Mouse (Mus musculus) hindbrain, embryonic 14.5 days (tissue): ENCODE results near the gene Gps2. TPM values are rescaled to one million over a fixed set of nuclear protein-coding genes. Genes with fewer than 3 reads are reported as not detected.

Experiments used
- ATAC-seq: fragments of 200-750 bp; cut with Nextera tagmentation; 2 replicates; pipeline ENCODE4 v1.8.0; 2017; ENCODE audit warnings: moderate number of reproducible peaks, mild to moderate bottlenecking, moderate TSS enrichment, moderate library complexity; ENCODE audit not compliant: low FRiP score
- DNase-seq: peaks from one replicate; pipeline ENCODE4 v3.0.0-alpha.2; 2015; ENCODE audit warnings: low spot score
- H3K27ac ChIP-seq: fragments of 300-500 bp; sonication (generic); 2 replicates; pipeline ENCODE4 v1.5.1; 2014; ENCODE audit warnings: mild to moderate bottlenecking, moderate library complexity
- H3K27me3 ChIP-seq: fragments of 300-500 bp; sonication (generic); 2 replicates; pipeline ENCODE4 v1.6.1; 2014; ENCODE audit warnings: mild to moderate bottlenecking, low read length, mixed read lengths; ENCODE audit not compliant: control insufficient read depth, insufficient read depth
- H3K36me3 ChIP-seq: fragments of 300-500 bp; sonication (generic); replicated peaks from 2 replicates; pipeline ENCODE4 v1.6.1; 2014; ENCODE audit not compliant: control insufficient read depth, insufficient read depth
- H3K4me1 ChIP-seq: fragments of 300-500 bp; sonication (generic); replicated peaks from 2 replicates; pipeline ENCODE4 v1.6.1; 2014; ENCODE audit warnings: antibody characterized with exemption, low read length, mixed read lengths; ENCODE audit not compliant: control insufficient read depth, insufficient read depth
- H3K4me2 ChIP-seq: fragments of 300-500 bp; sonication (generic); replicated peaks from 2 replicates; pipeline ENCODE4 v1.6.1; 2014; ENCODE audit warnings: mild to moderate bottlenecking, moderate library complexity
- H3K4me3 ChIP-seq: fragments of 300-500 bp; sonication (generic); replicated peaks from 2 replicates; pipeline ENCODE4 v1.5.1; 2014; ENCODE audit warnings: mild to moderate bottlenecking, low read length
- H3K9ac ChIP-seq: fragments of 300-500 bp; sonication (generic); 2 replicates; pipeline ENCODE4 v1.6.1; 2014
- H3K9me3 ChIP-seq: fragments of 300-500 bp; sonication (generic); 2 replicates; pipeline ENCODE4 v1.6.1; 2016; ENCODE audit warnings: low read length; ENCODE audit not compliant: control insufficient read depth
- WGBS: fragments of 180-500 bp; shearing (Covaris S2); extraction: QIAGEN DNeasy Blood & Tissue Kit; methylation state at CpG from one replicate; pipeline ENCODE4 v1.1.7; 2014; 5-methylcytosine and 5-hydroxymethylcytosine counted together
- polyA plus RNA-seq: library from polyadenylated mRNA; unstranded; fragments of >200 nt; fragmentation: Nextera tagmentation; extraction: Ambion mirVana; gene quantifications from 2 replicates; pipeline ENCODE4 v1.2.1, GENCODE M21; 2014

Gps2 gene
- polyA plus RNA-seq, result 50.4 and 56.5 TPM in 2 replicates

DNA sequence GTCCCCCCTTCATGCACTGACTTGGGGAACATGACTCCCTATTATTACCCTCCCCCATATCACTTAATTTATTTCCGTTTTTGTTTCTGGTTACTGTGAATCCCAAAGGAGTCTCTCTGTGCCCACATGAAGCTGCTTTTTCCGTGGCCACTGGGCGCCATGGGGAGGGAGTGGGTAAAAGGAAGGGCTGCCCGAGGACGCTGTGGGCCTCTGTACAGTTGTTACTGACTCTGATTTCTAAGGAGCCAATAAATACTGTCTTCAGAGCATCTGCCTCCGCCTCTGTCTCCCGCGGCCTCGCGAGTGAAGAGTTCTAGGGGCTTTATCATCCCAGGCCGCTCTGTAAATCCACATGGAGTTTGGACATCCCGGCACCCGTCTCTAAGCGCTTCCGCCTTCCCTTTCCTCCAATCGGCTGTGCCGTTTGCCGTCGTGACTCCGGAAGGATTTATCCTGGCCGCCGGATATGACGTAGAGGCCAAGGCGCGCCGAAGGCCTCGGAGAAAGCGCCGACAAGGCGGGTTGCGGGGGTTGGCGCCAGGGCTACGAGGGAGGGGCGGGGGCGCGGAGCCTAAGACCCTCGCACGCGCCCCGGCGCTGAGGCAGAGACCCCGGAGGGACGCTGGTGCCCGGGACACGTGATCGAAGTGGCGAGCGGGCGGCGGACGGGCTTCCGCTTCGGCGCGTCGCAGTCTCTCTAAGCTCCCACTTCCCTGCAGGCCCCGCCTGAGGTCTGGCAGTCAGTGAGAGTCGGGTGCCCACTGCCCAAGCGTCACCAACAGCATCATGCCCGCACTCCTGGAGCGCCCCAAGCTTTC, at the start of gene Gps2:
Gene Gps2 (plus strand): TSS at position 335 of the 818 bp plus-strand sequence.
- peak within 1 kb of the TSS; percentile 92 for H3K27ac ChIP-seq
- H3K4me3 ChIP-seq, result peak within 1 kb of the TSS; percentile 78
- DNase-seq (peak; percentile 97), ATAC-seq (peak; percentile 90)
- H3K9ac ChIP-seq, result peak within 1 kb of the TSS; percentile 84
- whole genome bisulfite sequencing, result 2% methylated on average over 44 of the region's 61 CpGs
- H3K27me3 ChIP-seq, result no peaks in the 10 kb centered on the region
- peaks cover 88% of the 10 kb centered on the region for H3K36me3 ChIP-seq
- H3K4me1 ChIP-seq, result peaks cover 19% of the 10 kb centered on the region
- no peaks in the 10 kb centered on the region for H3K9me3 ChIP-seq
- H3K4me2 ChIP-seq, result peak within 1 kb of the TSS; percentile 100

DNA sequence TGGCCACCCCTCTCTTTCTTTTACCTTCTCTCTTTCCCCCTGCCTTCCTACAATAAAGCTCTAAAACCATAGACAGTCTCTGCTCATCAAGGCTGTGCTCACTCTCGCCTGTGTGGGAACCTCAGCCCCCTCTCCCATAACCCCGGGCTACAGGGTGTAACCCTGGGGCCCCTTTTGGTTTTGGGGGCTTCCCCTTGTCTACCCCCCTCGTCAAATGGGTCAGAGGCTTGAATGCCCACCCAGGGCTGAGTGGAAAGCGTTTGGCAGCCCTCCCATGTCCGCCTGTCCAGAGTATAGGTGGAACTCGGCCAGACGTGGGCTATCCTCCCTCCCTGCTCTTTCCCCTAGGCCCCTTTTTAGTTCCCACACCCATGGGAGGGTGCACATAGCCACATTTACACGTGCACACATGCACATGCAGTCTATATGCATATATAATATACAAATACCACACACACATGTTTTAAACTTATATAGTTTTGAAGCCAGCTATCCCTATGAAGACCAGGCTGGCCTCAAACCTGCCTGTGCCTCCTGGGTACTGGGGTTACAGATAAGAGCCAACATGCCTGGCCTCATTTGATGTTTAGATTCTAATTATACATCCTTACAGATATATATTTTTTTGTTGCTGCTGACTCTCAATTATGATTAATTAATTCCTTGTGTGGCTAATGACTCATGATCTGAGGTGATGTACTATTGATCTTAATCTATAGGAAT, 49.4 kb upstream of the Gps2 start:
- Histone ChIP-seq H3K4me1 (no peaks in the 10 kb centered on the region), H3K27ac (no peak overlapping the region), H3K9me3 (no peaks in the 10 kb centered on the region), H3K27me3 (0 out of 2 replicates have a peak, but pooled peaks cover 4% of the 10 kb centered on the region), H3K9ac (no peak overlapping the region), H3K4me3 (no peak overlapping the region), H3K4me2 (no peak overlapping the region), H3K36me3 (no peaks in the 10 kb centered on the region)
- DNase-seq, result no peak
- ATAC-seq, result no peak
- WGBS, result 56% methylated on average over 8 of the region's 8 CpGs

DNA sequence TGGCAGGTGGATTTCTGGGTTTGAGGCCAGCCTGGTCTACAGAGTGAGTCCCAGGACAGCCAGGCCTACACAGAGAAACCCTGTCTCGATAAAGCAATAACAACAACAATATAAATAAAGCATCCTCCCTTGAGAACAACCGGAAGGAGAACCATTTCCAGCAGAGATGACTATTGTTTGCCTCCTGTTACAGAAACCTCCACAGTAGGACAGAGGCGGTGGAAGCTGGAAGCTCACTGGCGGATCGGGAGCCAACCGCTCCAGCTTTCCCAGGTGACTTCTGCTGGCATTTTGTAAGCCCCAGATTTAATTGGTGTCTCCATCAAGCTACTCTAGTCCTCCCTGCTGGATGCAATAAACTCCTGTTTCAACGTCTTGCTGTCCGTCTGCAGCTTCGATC, 48.1 kb upstream of the Gps2 start:
- H3K36me3 ChIP-seq, result no peaks in the 10 kb centered on the region
- 78% methylated on average over 9 of the region's 9 CpGs for WGBS
- no peak overlapping the region for H3K4me3 ChIP-seq
- H3K9me3 ChIP-seq, result no peaks in the 10 kb centered on the region
- H3K27ac ChIP-seq, result no peak overlapping the region
- H3K27me3 ChIP-seq, result no peaks in the 10 kb centered on the region
- no peak overlapping the region for H3K9ac ChIP-seq
- no peaks in the 10 kb centered on the region for H3K4me1 ChIP-seq
- no peak overlapping the region for H3K4me2 ChIP-seq
- DNase-seq (no peak), ATAC-seq (no peak)

DNA sequence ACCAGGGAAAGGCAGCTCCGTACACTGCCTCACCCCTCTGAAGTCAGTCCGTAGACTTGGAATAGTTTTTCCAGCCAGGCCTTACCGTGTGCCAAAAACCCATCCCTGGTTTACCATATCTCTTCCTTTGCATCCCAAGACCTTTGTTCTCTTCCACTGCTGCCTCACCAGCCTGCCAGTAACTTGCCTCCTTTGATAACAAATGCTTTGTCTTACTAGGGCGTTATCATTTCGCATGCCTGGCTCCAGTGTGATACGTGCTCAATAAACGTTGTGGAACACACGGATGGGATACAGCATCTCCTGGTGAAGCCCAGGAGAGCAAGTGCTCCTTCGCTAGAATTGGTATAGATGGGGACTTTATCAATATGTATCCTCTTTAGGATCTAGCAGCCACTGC, 46.4 kb upstream of the Gps2 start:
- Histone ChIP-seq H3K27me3 (no peaks in the 10 kb centered on the region), H3K9ac (no peak overlapping the region), H3K4me1 (no peaks in the 10 kb centered on the region), H3K27ac (no peak overlapping the region), H3K9me3 (no peaks in the 10 kb centered on the region), H3K4me2 (no peak overlapping the region), H3K4me3 (no peak overlapping the region), H3K36me3 (no peaks in the 10 kb centered on the region)
- DNase-seq (no peak), ATAC-seq (no peak)
- WGBS, result 69% methylated on average over 9 of the region's 9 CpGs

DNA sequence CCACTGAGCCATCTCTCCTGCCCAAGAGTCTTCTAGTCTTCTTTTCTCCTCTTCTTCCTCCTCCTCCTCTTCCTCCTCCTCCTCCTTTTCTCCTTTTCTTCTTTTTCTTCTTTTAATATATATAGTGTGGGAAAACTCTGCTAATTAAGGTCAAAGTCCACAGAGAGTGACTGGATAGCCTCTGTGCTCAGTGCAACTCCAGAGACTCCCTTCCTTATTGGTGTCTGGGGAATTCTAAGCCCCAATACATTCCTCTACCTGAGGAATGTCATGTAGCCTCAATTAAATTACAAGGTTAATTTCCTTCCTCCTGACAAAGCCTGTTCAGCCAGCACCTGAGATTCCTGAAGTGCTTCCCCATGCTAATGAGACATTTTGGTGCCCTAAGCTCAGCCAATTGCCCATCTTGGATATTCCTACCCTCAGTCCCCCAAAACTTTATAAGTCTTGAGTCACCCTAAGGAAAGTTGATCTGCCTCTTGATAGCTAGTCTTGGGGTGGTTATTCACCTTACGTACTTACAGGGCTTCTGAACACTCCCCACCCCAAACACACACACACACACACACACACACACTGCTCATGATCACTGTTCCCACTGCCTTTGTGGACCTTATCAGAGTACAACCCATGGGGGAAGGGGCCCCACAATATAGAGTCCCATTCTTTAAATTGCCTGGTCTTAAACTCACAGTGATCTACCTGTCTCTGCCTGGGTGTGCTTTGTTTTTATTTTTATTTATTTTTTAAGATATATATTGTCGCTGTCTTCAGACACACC, 43.2 kb upstream of the Gps2 start:
- ATAC-seq, result no peak
- WGBS, result 93% methylated on average over 2 of the region's 2 CpGs
- H3K27ac ChIP-seq, result no peak overlapping the region

DNA sequence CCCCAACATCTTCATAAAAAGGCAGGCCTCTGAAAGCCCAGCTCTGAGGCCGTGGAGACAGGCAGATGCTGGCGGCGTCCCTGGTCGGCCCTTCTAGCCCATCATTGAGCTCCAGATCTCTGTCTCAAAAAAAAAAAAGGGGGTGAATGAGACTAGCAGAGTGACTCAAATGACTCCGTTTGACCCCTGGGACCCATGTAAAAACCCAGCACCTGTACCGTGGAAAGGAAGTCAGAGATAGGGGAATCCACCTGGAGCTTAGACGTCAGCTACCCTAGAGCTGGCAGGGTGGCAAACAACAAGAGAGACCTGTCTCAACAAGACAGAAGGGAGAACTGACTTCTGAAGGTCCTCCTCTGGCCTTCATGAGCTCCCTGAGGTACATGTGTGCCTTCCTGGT, 41.9 kb upstream of the Gps2 start:
- Histone ChIP-seq H3K4me1 (no peaks in the 10 kb centered on the region), H3K4me2 (no peak overlapping the region), H3K36me3 (no peaks in the 10 kb centered on the region), H3K27me3 (no peaks in the 10 kb centered on the region), H3K9me3 (no peaks in the 10 kb centered on the region), H3K9ac (no peak overlapping the region), H3K27ac (no peak overlapping the region), H3K4me3 (no peak overlapping the region)
- no peak for ATAC-seq
- 94% methylated on average over 7 of the region's 7 CpGs for WGBS
- DNase-seq, result no peak

More for the DNA sequence above, 43.2 kb upstream of the Gps2 start:
- Histone ChIP-seq H3K4me2 (no peak overlapping the region), H3K4me1 (no peaks in the 10 kb centered on the region), H3K9ac (no peak overlapping the region), H3K27me3 (no peaks in the 10 kb centered on the region), H3K36me3 (no peaks in the 10 kb centered on the region), H3K9me3 (no peaks in the 10 kb centered on the region), H3K4me3 (no peak overlapping the region)
- no peak for DNase-seq

DNA sequence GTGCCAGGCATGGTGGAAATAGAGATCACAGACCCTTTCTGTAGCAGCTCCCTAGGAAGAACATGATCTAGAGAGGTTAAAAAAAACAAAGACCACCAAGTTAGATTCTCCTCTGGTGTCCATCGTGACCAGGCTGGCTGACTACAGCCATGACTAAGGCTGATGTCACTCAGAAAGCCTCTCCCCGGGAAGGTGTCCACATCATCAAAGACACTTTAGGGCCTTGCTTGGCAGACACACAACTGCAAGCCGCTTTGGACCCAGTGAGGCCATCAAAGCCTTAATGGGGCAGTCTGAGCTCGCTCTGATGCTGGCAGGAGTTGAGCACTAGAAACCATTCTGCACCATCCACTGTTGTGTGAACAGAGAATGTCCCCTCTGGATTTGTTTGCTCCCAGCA, 41.2 kb upstream of the Gps2 start:
- WGBS, result 79% methylated on average over 4 of the region's 4 CpGs
- H3K36me3 ChIP-seq, result no peaks in the 10 kb centered on the region
- no peaks in the 10 kb centered on the region for H3K27me3 ChIP-seq
- no peak overlapping the region for H3K9ac ChIP-seq
- H3K9me3 ChIP-seq, result no peaks in the 10 kb centered on the region
- no peak overlapping the region for H3K4me3 ChIP-seq
- DNase-seq, result no peak
- H3K4me2 ChIP-seq, result no peak overlapping the region
- H3K27ac ChIP-seq, result no peak overlapping the region
- no peak for ATAC-seq
- H3K4me1 ChIP-seq, result no peaks in the 10 kb centered on the region

DNA sequence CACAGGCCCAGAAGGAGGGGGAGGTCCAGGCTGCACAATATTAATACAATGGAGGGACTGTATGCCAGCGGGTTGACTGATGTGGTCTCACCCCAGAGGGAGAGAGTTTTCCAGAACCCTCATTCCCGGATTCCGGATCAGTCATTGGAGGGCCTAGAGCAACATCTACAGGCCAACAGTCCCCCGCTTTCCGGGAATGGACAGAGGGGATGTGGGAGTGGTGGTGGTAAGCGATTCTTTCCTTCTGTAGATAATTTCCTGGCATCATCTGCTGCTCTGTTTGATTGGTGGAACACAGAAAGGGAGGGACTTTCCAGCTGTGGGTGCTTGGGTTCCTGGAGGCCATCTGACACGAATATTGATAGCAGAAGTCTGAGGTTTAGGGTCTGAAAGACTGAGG, 37.5 kb upstream of the Gps2 start:
- H3K9ac ChIP-seq, result no peak overlapping the region
- WGBS, result 66% methylated on average over 7 of the region's 7 CpGs
- DNase-seq, result no peak

DNA sequence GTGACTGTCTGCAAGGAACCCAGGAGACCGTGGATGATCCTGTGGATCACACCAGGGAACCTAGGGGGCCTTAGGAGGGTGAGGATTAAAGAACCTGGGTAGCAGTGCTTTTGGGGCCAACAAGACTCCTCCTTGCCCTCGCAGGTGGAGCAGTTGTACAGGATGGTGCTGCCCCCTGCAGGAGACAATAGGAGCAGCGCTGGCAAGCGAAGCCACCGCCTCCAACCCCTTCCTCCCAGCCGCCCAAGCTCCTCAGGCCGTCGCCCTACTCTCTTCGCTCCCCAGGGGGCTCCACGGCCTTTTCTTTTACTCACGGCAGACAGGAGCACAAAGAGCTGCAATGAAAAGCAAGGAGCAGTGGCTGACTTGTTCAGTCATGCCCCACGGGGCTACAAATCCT, 36.8 kb upstream of the Gps2 start:
- H3K4me2 ChIP-seq, result peak overlapping the region; percentile 29
- ATAC-seq (no peak), DNase-seq (peak; percentile 70)
- H3K27me3 ChIP-seq, result peaks cover 9% of the 10 kb centered on the region
- 2% methylated on average over 12 of the region's 12 CpGs for WGBS
- H3K36me3 ChIP-seq, result no peaks in the 10 kb centered on the region
- no peak overlapping the region for H3K27ac ChIP-seq
- 0 out of 2 replicates have a peak overlapping the region, but pooled peaks have one; percentile 9 for H3K4me3 ChIP-seq
- H3K9ac ChIP-seq, result no peak overlapping the region
- H3K9me3 ChIP-seq, result no peaks in the 10 kb centered on the region
- peaks cover 16% of the 10 kb centered on the region; the same call in 1 of the 2 replicates for H3K4me1 ChIP-seq

More for the DNA sequence above, 37.5 kb upstream of the Gps2 start:
- no peak overlapping the region for H3K4me2 ChIP-seq
- H3K27ac ChIP-seq, result no peak overlapping the region
- no peaks in the 10 kb centered on the region for H3K36me3 ChIP-seq
- H3K4me1 ChIP-seq, result peaks cover 11% of the 10 kb centered on the region; the same call in 1 of the 2 replicates
- ATAC-seq, result no peak
- H3K4me3 ChIP-seq, result no peak overlapping the region
- H3K27me3 ChIP-seq, result peaks cover 6% of the 10 kb centered on the region; the same call in 1 of the 2 replicates
- no peaks in the 10 kb centered on the region for H3K9me3 ChIP-seq
